Mouse (Mus musculus): ENCODE measurements at regions not wholly inside any gene's neighbourhood (a gene's known extent, or its start where the extent isn't known, plus 50 kb on each side); places are given as distances from the start of the nearest gene placed in this dataset.

DNA sequence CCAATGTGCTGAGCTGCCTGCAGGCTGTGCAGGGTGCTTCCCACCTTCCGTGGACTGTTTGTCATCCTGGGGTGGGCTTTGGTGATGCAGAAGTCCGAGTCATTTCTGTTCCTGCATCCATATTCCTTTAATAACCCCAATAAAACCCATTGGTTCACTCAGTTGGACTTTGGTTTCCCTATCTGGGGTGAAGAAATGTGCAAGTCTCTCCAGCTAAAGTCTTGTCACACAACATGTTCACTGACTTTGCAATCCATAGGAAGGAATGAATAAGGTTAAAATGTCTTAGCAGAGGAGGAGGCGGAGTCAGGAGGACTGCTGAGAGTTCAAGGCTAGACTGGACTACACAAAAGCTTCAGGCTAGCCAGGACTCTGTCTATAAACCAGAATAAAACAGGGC is 300.5 kb downstream of the 4933412E24Rik start:
- no peak overlapping the region for H3K4me3 ChIP-seq (ENCODE audit: low read depth, low read length)
- H3K4me1 ChIP-seq (ENCODE audit: insufficient read depth): peaks cover 19% of the 10 kb centered on the region
- WGBS (ENCODE audit: insufficient replicate concordance): 78% methylated on average over 3 of the region's 3 CpGs
- no peaks in the 10 kb centered on the region for H3K9me3 ChIP-seq (ENCODE audit: low read length)
- H3K27ac ChIP-seq (ENCODE audit: low read depth): no peak overlapping the region
- no peaks in the 10 kb centered on the region for H3K36me3 ChIP-seq (replicated peaks; ENCODE audit: insufficient read depth, low read length)
- TF ChIP-seq CTCF (IDR thresholded peaks at IDR 0.05; ENCODE audit: low read depth): no peak
- no peak for TF ChIP-seq EP300 (IDR thresholded peaks at IDR 0.05; ENCODE audit: low read depth)
- H3K9ac ChIP-seq (replicated peaks): no peak overlapping the region
- no peak for DNase-seq
- no peaks in the 10 kb centered on the region for H3K27me3 ChIP-seq (ENCODE audit: insufficient read depth, low read length)
- H3K4me2 ChIP-seq (ENCODE audit: low read depth, low read length): no peak overlapping the region
- ATAC-seq: no peak

DNA sequence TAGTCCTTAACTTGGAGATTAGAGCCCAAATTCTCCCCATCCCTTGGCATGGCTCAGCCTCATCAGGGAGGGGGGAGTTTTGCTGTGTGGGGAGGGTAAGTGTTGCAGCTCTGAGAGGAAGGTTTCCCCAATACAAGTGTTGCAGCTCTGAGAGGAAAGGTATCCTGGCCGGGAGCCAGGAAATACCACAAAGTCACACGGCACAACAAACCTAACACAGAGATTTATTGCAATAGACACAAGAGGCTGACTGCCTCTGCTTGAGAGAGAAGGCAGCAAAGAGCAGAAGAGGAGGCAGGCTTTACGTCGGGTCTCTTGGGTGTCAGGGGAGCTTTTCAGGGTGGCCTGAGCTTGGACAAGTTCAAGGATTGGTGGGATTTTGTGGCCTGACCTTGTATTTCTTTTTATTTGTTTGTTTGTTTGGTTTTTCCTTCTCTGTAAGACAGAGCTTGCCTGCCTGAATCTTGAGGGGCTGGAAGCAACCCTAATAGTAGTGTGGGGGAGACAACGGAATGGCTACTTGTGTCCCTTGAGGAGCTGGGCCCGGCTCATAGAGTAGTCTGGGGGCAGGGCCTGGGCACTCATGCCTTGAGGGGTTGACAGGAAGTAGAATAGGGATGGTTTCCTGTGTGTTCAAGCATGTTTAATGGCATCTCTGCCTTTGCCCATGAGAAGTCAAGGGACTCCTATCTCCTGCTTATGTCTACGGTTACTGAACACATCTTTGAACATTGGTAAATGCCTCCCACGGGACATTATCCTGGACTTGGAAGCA is 302.3 kb downstream of the 4933412E24Rik start:
- 49% methylated on average over 8 of the region's 8 CpGs for WGBS (ENCODE audit: insufficient replicate concordance)
- Histone ChIP-seq H3K4me2 (ENCODE audit: low read depth, low read length) (no peak overlapping the region), H3K36me3 (replicated peaks; ENCODE audit: insufficient read depth, low read length) (no peaks in the 10 kb centered on the region), H3K9me3 (ENCODE audit: low read length) (no peaks in the 10 kb centered on the region), H3K4me3 (ENCODE audit: low read depth, low read length) (no peak overlapping the region), H3K9ac (replicated peaks) (no peak overlapping the region), H3K27ac (ENCODE audit: low read depth) (no peak overlapping the region), H3K27me3 (ENCODE audit: insufficient read depth, low read length) (no peaks in the 10 kb centered on the region), H3K4me1 (ENCODE audit: insufficient read depth) (peaks cover 23% of the 10 kb centered on the region)
- peak; percentile 29; the same call in 1 of the 2 replicates for ATAC-seq
- no peak for DNase-seq
- TF ChIP-seq EP300 (IDR thresholded peaks at IDR 0.05; ENCODE audit: low read depth) (no peak), CTCF (IDR thresholded peaks at IDR 0.05; ENCODE audit: low read depth) (no peak)

DNA sequence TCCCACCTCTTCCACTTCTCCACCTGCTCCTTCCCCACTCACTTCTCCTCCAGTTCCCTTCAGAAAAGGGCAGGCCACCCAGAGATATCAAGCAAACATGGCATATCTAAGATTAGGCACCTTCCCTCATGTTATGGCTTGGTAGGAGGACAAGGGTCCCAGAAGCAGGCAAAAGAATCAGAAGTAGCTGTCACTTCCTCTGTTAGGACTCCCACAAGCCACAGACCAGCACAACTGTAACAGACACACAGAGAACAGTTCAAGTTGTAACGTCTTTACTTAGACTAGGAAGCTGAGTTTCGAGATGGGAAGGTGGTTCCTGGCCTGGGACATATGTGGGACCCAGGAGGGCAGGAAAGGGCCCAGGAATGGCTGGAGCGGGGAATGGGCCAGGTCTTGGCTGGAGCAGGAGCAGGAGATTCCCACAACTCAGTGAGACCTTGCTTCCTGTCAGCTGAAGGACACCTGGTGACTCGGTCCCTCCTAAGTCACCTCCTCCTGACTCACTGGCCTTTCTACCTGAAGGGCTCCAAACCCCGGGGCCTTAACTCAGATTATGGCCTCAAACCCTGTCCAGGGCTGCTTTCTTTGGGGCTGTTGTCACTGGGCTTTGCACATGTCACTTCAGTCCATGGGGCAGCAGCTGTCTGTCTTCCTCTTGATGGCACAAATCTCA is 304.2 kb downstream of the 4933412E24Rik start:
- Histone ChIP-seq H3K27ac (ENCODE audit: low read depth) (no peak overlapping the region), H3K9me3 (ENCODE audit: low read length) (no peaks in the 10 kb centered on the region), H3K4me3 (ENCODE audit: low read depth, low read length) (no peak overlapping the region), H3K27me3 (ENCODE audit: insufficient read depth, low read length) (no peaks in the 10 kb centered on the region), H3K4me1 (ENCODE audit: insufficient read depth) (peaks cover 31% of the 10 kb centered on the region), H3K36me3 (replicated peaks; ENCODE audit: insufficient read depth, low read length) (no peaks in the 10 kb centered on the region), H3K9ac (replicated peaks) (no peak overlapping the region), H3K4me2 (ENCODE audit: low read depth, low read length) (no peak overlapping the region)
- no peak for TF ChIP-seq CTCF (IDR thresholded peaks at IDR 0.05; ENCODE audit: low read depth)
- TF ChIP-seq EP300 (IDR thresholded peaks at IDR 0.05; ENCODE audit: low read depth): no peak
- DNase-seq: no peak
- 45% methylated on average over 5 of the region's 5 CpGs for WGBS (ENCODE audit: insufficient replicate concordance)
- ATAC-seq: no peak

GRCm38 (mm10) chr15:59709925-59710324 is 306.5 kb downstream of the 4933412E24Rik start:
- no peak overlapping the region for H3K27ac ChIP-seq (ENCODE audit: low read depth)
- H3K9ac ChIP-seq (replicated peaks): no peak overlapping the region
- WGBS (ENCODE audit: insufficient replicate concordance): 79% methylated on average over 2 of the region's 2 CpGs
- H3K9me3 ChIP-seq (ENCODE audit: low read length): no peaks in the 10 kb centered on the region
- H3K36me3 ChIP-seq (replicated peaks; ENCODE audit: insufficient read depth, low read length): no peaks in the 10 kb centered on the region
- no peak for ATAC-seq
- DNase-seq: no peak
- TF ChIP-seq CTCF (IDR thresholded peaks at IDR 0.05; ENCODE audit: low read depth): no peak
- TF ChIP-seq EP300 (IDR thresholded peaks at IDR 0.05; ENCODE audit: low read depth): no peak
- H3K4me2 ChIP-seq (ENCODE audit: low read depth, low read length): no peak overlapping the region
- H3K27me3 ChIP-seq (ENCODE audit: insufficient read depth, low read length): no peaks in the 10 kb centered on the region
- peaks cover 39% of the 10 kb centered on the region for H3K4me1 ChIP-seq (ENCODE audit: insufficient read depth)
- no peak overlapping the region for H3K4me3 ChIP-seq (ENCODE audit: low read depth, low read length)

GRCm38 (mm10) chr15:59708402-59708801 is 308.0 kb downstream of the 4933412E24Rik start:
- H3K27me3 ChIP-seq (ENCODE audit: insufficient read depth, low read length): no peaks in the 10 kb centered on the region
- no peaks in the 10 kb centered on the region for H3K9me3 ChIP-seq (ENCODE audit: low read length)
- ATAC-seq (peak; percentile 70), DNase-seq (peak; percentile 78)
- H3K4me2 ChIP-seq (ENCODE audit: low read depth, low read length): no peak overlapping the region
- no peak overlapping the region for H3K4me3 ChIP-seq (ENCODE audit: low read depth, low read length)
- H3K36me3 ChIP-seq (replicated peaks; ENCODE audit: insufficient read depth, low read length): no peaks in the 10 kb centered on the region
- H3K27ac ChIP-seq (ENCODE audit: low read depth): peak overlapping the region; percentile 64; the same call in 1 of the 2 replicates
- H3K9ac ChIP-seq (replicated peaks): no peak overlapping the region
- H3K4me1 ChIP-seq (ENCODE audit: insufficient read depth): peaks cover 33% of the 10 kb centered on the region
- TF ChIP-seq CTCF (IDR thresholded peaks at IDR 0.05; ENCODE audit: low read depth): no peak
- TF ChIP-seq EP300 (IDR thresholded peaks at IDR 0.05; ENCODE audit: low read depth): peak; percentile 38; the same call in 1 of the 2 replicates

DNA sequence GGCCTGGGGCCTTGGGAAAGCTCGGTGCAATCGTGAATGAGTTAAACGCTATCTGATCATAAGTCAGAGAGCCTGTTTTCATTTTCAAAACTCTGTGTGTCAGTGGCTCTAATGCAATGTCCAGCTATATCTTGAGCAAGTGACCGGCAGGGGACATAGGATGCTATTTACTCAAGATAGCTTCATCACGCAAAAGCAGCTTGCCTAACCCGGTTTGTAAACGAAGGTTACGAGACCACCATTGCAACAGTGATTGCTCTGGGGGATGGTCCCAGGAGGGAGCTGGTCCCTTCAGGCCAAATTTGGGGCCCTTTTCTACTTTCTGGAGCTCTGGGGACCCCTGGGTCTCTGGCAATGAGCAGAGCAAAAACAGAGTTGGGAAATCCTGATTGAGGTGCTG is 309.3 kb downstream of the 4933412E24Rik start:
- WGBS (ENCODE audit: insufficient replicate concordance): 40% methylated on average over 8 of the region's 8 CpGs
- DNase-seq: peak; percentile 57
- ATAC-seq: peak; percentile 83

More for the DNA sequence above, 309.3 kb downstream of the 4933412E24Rik start:
- TF ChIP-seq CTCF (IDR thresholded peaks at IDR 0.05; ENCODE audit: low read depth): peak; percentile 30
- TF ChIP-seq EP300 (IDR thresholded peaks at IDR 0.05; ENCODE audit: low read depth): peak; percentile 85
- Histone ChIP-seq H3K4me3 (ENCODE audit: low read depth, low read length) (no peak overlapping the region), H3K36me3 (replicated peaks; ENCODE audit: insufficient read depth, low read length) (no peaks in the 10 kb centered on the region), H3K4me2 (ENCODE audit: low read depth, low read length) (0 out of 2 replicates have a peak overlapping the region, but pooled peaks have one; percentile 33), H3K27ac (ENCODE audit: low read depth) (peak overlapping the region; percentile 91), H3K27me3 (ENCODE audit: insufficient read depth, low read length) (no peaks in the 10 kb centered on the region), H3K4me1 (ENCODE audit: insufficient read depth) (peaks cover 33% of the 10 kb centered on the region), H3K9me3 (ENCODE audit: low read length) (no peaks in the 10 kb centered on the region), H3K9ac (replicated peaks) (0 out of 2 replicates have a peak overlapping the region, but pooled peaks have one; percentile 21)

Measured in liver, postnatal 0 days (tissue).